Mouse (Mus musculus) lung, postnatal 0 days (tissue): Measurements from ENCODE around the gene Tnni3k.

Source experiments
- CTCF ChIP-seq: IDR thresholded peaks from 2 replicates; pipeline ENCODE4 v1.5.1; 2016; ENCODE audit warnings: antibody characterized with exemption, mild to moderate bottlenecking
- EP300 ChIP-seq: IDR thresholded peaks from 2 replicates; pipeline ENCODE4 v1.6.1; 2016; ENCODE audit warnings: antibody characterized with exemption, mild to moderate bottlenecking, control low read depth

GRCm38 (mm10) chr3:154880536-154880939 lies 174.7 kb downstream of the Tnni3k start:
- TF ChIP-seq EP300 (no peak), CTCF (no peak)
